Comparison of ENCODE assay signal across 7 mouse cellular contexts in genomic region chr19:24173608-24174523, GRCm38 (mm10). TPM values are rescaled to one million over a fixed set of nuclear protein-coding genes. Genes with fewer than 3 reads are reported as not detected.
DNase-seq lines count a peak whose midpoint lies in the region; ATAC-seq and TF ChIP-seq lines count a peak whose summit lies in the region.

No protein-coding gene starts in this region.

- 0 out of 2 replicates have a peak, but pooled peaks cover 6% of the 10 kb centered on the region for H3K27me3 ChIP-seq in embryonic facial prominence, embryonic 10.5 days (replicated peaks; ENCODE audit: low read depth, poor library complexity, severe bottlenecking)
- no peaks in the 10 kb centered on the region for H3K27me3 ChIP-seq in heart, adult 2 months (ENCODE audit: control insufficient read depth, insufficient read depth, low read length)
- H3K27me3 ChIP-seq in limb, embryonic 12.5 days, result no peaks in the 10 kb centered on the region
- no peaks in the 10 kb centered on the region for H3K27me3 ChIP-seq in midbrain, embryonic 14.5 days (ENCODE audit: control insufficient read depth, insufficient read depth, low read length)

- TF ChIP-seq POLR2A in heart, adult 2 months (IDR thresholded peaks at IDR 0.05; ENCODE audit: insufficient read depth, low read depth, low read length), result peak; percentile 43

- peak overlapping the region; percentile 71 for H3K4me2 ChIP-seq in limb, embryonic 12.5 days
- peak overlapping the region; percentile 74 for H3K4me2 ChIP-seq in midbrain, embryonic 14.5 days (ENCODE audit: low read length)

- H3K4me1 ChIP-seq in embryonic facial prominence, embryonic 10.5 days, result peaks cover 32% of the 10 kb centered on the region
- H3K4me1 ChIP-seq in heart, adult 2 months (ENCODE audit: control insufficient read depth, insufficient read depth, low read length), result peaks cover 10% of the 10 kb centered on the region
- peaks cover 20% of the 10 kb centered on the region for H3K4me1 ChIP-seq in limb, embryonic 12.5 days (replicated peaks)
- 0 out of 2 replicates have a peak, but pooled peaks cover 4% of the 10 kb centered on the region for H3K4me1 ChIP-seq in midbrain, embryonic 14.5 days (ENCODE audit: control insufficient read depth, insufficient read depth, low read length)

- WGBS in embryonic facial prominence, embryonic 10.5 days, result under 1% methylated on average over 102 of the region's 103 CpGs
- under 1% methylated on average over 102 of the region's 103 CpGs for WGBS in heart, adult 2 months
- WGBS in limb, embryonic 12.5 days, result under 1% methylated on average over 103 of the region's 103 CpGs
- under 1% methylated on average over 103 of the region's 103 CpGs for WGBS in midbrain, embryonic 14.5 days

- TF ChIP-seq CTCF in heart, adult 2 months (IDR thresholded peaks at IDR 0.05), result peak; percentile 67

- intact Hi-C loops in heart, adult 2 months (cut with DNase I), result loop anchor here (10.0 kb wide), 1 partner anchor 489 kb away; the partner anchor contains the start of gene Ptar1

- peak; percentile 97 for DNase-seq in adrenal gland, postnatal 14 days
- peak; percentile 96 for DNase-seq in embryonic facial prominence, embryonic 10.5 days (ENCODE audit: low spot score)
- peak; percentile 96 to 98 for DNase-seq in heart, adult 2 months
- peak; percentile 95 to 96 for DNase-seq in kidney, adult 8-10 months
- peak; percentile 95 for DNase-seq in midbrain, embryonic 14.5 days
- DNase-seq in spleen, adult 18-20 months, result peak; percentile 66 to 70

- no peaks in the 10 kb centered on the region for H3K36me3 ChIP-seq in embryonic facial prominence, embryonic 10.5 days (replicated peaks)
- H3K36me3 ChIP-seq in heart, adult 2 months (ENCODE audit: control insufficient read depth, insufficient read depth, low read length), result no peaks in the 10 kb centered on the region; the same call in 1 of the 2 replicates
- no peaks in the 10 kb centered on the region for H3K36me3 ChIP-seq in limb, embryonic 12.5 days
- no peaks in the 10 kb centered on the region for H3K36me3 ChIP-seq in midbrain, embryonic 14.5 days (ENCODE audit: control insufficient read depth, insufficient read depth, low read length)

- no peak for TF ChIP-seq EP300 in heart, adult 2 months (IDR thresholded peaks at IDR 0.05; ENCODE audit: insufficient read depth, low read depth, low read length)

- ATAC-seq in limb, embryonic 12.5 days (ENCODE audit: insufficient number of reproducible peaks, insufficient read depth, low FRiP score, low TSS enrichment, low read depth), result peak; percentile 90
- peak; percentile 89 for ATAC-seq in midbrain, embryonic 14.5 days (ENCODE audit: low FRiP score, low TSS enrichment)

- H3K4me3 ChIP-seq in embryonic facial prominence, embryonic 10.5 days, result peak overlapping the region; percentile 73
- H3K4me3 ChIP-seq in heart, adult 2 months, result peak overlapping the region; percentile 98
- peak overlapping the region; percentile 77 for H3K4me3 ChIP-seq in limb, embryonic 12.5 days (replicated peaks)
- peak overlapping the region; percentile 75 for H3K4me3 ChIP-seq in midbrain, embryonic 14.5 days (replicated peaks; ENCODE audit: low read depth, low read length)

- peak overlapping the region; percentile 93 for H3K9ac ChIP-seq in heart, adult 2 months (ENCODE audit: low read depth, low read length)
- peak overlapping the region; percentile 86 for H3K9ac ChIP-seq in limb, embryonic 12.5 days (replicated peaks)
- peak overlapping the region; percentile 75 for H3K9ac ChIP-seq in midbrain, embryonic 14.5 days (replicated peaks; ENCODE audit: low read length)

- H3K27ac ChIP-seq in embryonic facial prominence, embryonic 10.5 days (replicated peaks), result peak overlapping the region; percentile 91
- H3K27ac ChIP-seq in heart, adult 2 months, result peak overlapping the region; percentile 88
- H3K27ac ChIP-seq in limb, embryonic 12.5 days, result peak overlapping the region; percentile 78
- H3K27ac ChIP-seq in midbrain, embryonic 14.5 days (replicated peaks; ENCODE audit: low read depth, low read length), result peak overlapping the region; percentile 79

- H3K79me2 ChIP-seq in heart, adult 2 months (replicated peaks; ENCODE audit: control insufficient read depth, insufficient read depth, low read length), result peaks cover 2% of the 10 kb centered on the region

- no peaks in the 10 kb centered on the region for H3K9me3 ChIP-seq in embryonic facial prominence, embryonic 10.5 days
- H3K9me3 ChIP-seq in limb, embryonic 12.5 days, result no peaks in the 10 kb centered on the region
- no peaks in the 10 kb centered on the region for H3K9me3 ChIP-seq in midbrain, embryonic 14.5 days (ENCODE audit: control insufficient read depth, low read length)

RNA-seq across cellular contexts. Expression of gene Tjp2, which starts 51.0 kb away (rescaled TPM):
- total RNA-seq in adrenal gland, postnatal 14 days (2021), result 11.2 and 11.8 TPM in 2 replicates
- polyA plus RNA-seq in embryonic facial prominence, embryonic 10.5 days (2016; fragmentation: Nextera tagmentation; extraction: Ambion mirVana), result 35.1 TPM in 2 replicates
- 10 to 100 TPM; 16.1 to 19.2 TPM for total RNA-seq in heart, adult 2 months (2021)
- polyA plus RNA-seq in heart, adult 2 months (2012; rRNA removed), result 7.9 and 10.2 TPM in 2 replicates
- polyA plus RNA-seq in limb, embryonic 12.5 days (2016; fragmentation: Nextera tagmentation; extraction: Ambion mirVana), result 27.7 and 28.6 TPM in 2 replicates
- 6.7 and 15.5 TPM in 2 replicates for polyA plus RNA-seq in midbrain, embryonic 14.5 days (2014; fragmentation: Nextera tagmentation; extraction: Ambion mirVana)

Comparison
In these comparisons a context has a peak if more than half of its experiments do, and no peak if none do; other contexts are left out.
1. Peak in every context shown above with its lines: DNase-seq, ATAC-seq, H3K4me3 ChIP-seq and H3K27ac ChIP-seq.